Mouse (Mus musculus): Measurements from ENCODE around the gene Rorb.

Rorb gene

DNA sequence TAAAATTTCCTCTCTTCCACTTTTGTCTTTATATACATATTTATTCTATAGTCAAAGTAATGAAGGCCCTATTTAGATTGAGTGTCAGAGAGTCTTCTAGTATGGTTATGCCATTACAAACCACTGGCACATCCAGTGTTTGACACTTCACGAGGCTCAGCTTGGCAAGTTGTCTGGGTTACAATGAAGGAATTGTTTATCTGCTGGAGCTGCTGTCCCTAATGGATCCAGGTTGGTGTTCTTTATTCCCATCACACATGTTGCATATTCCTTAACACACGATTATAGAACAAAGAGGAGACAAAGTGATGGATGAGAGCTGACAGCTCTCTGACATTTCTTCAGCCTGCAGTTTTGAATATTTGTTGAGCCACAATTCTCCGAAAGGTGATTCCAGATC lies 77.0 kb downstream of the Rorb start:
- no peak for DNase-seq (ENCODE audit: low spot score in 2 of 2)

DNA sequence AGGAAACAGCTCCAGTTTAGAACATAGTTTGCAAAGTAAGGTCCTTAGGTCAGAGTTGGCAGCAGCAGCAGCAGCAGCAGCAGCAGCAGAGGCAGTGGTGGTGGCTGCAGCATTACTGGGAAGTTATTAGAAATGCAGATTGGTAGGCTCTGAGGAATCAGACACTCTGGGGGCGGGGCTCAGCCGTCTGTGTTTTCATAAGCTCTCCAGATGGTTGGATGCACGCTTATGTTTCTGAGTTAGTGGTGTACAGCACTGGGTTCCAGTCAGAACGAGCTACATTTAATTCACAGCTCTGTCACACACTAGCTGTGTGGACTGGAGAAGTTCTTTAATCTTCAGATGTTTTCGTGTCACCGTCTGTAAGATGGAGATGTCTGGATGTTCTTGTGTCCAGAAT lies 105.9 kb downstream of the Rorb start:
- no peak for DNase-seq (ENCODE audit: low spot score in 2 of 2)

DNA sequence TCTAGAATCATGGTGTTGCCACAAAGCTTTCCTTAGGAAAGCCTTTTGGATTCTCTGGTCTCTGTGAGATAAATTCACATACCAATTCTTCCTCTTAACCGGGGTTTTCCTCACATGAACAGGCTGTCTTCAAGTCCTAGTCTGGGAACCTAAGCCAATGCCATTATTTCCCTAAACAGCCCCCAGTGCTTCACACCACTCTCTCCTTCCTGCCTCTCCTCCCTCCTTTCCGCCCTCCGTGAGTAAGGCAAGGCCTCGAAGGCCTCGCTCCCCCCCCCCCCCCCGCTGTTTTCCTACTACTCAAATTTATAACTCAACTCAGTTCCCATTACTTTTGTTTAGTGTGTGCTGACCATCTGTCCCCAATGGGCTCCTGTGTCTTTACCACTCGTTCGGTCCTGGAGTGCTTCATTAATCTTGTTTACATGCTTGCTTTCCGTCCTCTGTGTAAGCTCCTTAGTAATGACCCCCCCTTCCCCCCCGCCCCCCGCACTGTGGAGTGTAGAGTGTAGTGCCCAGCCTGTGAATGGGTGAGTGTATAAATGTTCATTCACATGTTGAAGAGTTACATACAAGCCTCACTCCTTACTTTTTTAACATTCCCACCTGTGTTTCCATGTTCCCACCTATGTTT lies 106.9 kb downstream of the Rorb start:
- DNase-seq (ENCODE audit: low spot score in 2 of 2) = no peak

DNA sequence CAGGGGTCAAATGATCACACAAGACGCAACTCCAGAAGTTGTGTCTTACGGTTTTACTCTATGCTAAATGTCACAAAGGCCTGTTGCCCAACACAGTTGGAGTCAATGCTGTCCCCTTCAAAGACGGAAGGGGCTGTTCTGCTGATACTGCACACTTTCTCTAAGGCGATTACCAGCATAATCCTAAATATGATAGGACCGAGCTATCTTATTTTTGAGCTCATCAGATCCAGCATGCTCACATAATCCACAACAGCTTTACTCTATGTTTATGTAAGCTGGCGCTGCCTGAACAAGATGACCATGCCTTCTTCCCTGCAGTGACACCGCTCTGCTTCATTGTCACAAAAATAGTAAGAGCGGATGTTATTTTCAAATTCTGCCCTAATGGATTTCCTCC lies 112.0 kb downstream of the Rorb start:
- no peak for DNase-seq (ENCODE audit: low spot score in 2 of 2)

DNA sequence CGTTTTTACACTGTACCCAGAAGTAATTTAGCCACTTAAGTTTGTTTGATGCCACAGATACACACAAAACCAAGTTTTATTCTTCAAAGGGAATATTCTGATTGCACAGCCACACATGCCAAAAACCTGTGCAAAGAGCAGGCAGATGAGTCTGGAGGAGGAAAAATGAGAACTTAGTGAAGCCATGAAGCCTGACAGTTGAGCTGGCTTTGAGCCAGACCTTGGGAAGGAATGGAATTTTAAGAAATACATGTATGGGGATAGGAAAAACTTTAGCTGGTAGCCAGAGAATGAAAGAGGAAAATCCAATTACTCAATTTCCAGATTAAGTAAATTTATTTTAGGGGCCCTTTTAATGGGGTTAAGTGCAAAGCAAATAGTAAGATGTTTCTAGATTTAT lies 113.3 kb downstream of the Rorb start:
- no peak for DNase-seq (ENCODE audit: low spot score in 2 of 2)

DNA sequence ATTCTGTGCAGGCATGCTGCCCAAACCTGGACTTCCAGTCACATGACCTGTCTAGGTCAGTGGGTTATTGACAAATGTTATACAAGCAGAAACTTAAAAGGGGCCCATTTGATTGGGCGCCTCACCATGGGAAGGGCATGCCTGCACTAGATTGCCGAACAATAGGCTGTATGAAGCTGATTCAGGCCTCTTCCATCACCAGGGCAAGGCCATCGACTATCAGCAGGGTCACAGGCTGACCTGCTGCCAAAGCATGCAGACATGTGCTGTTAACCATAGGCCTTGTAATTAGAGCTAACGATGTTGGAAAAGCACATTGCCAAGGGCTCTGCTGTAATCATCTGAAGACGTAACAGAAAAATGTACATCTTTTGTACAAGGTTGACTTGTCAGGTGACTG lies 131.0 kb downstream of the Rorb start:
- DNase-seq (ENCODE audit: low spot score in 2 of 2) = no peak

DNA sequence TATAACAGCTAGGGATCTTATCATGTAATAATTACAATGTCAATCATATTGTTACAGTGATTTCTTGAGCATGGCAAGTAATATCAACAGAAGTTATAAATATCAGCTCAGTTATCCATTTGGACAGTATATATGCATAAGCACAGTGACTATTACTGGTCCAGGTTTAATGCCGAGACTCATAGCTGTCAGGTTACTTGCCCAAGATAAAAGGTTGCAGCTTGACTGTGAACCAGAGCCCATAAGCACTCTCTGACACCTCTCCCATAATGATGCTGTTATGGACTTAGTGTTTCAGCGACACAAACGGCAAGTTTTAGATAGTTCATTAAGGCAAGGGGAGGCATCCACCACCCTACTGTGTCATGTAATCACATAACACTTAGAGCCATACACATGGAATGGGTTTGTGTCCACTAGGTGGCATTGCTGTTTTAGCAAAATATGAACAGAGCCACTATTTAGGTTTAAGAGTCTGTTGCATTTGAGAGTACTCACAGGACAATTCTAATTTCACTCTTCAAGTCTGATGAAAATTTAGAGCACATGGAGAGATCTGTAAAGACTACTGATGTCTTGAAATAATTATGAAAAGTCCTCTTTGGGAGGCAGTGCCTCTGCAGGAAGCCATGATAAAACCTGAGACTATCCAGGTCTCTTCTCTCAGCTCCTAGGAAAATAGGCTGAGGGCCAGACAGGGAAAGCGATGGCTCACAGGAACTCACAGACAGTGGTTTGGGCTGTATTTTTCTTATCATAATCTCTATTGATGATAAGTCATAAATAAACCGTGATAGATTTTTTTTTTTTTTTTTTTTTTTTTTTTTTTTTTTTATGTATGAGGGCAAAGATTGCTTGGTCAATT lies 136.0 kb downstream of the Rorb start:
- no peak for DNase-seq (ENCODE audit: low spot score in 2 of 2)

DNA sequence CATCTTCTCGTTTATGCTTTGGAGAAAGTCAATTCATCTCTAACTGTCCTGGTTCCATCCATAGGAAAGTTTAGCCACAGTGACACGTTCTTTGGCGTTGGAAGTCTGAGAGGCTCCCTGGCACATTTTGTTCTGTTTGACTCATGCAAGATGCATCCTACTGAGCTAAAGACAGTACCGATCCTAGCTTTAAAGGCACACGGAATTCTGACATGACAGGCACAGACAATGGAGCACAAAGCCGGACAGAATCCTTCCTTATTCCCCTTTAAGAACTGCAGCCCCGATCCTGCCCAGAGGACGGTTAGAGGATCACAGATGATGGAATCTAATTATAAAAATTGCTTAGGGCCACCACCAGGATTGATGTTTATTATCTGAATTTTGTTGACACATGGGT lies 141.6 kb downstream of the Rorb start:
- DNase-seq (ENCODE audit: low spot score in 2 of 2) = no peak

DNA sequence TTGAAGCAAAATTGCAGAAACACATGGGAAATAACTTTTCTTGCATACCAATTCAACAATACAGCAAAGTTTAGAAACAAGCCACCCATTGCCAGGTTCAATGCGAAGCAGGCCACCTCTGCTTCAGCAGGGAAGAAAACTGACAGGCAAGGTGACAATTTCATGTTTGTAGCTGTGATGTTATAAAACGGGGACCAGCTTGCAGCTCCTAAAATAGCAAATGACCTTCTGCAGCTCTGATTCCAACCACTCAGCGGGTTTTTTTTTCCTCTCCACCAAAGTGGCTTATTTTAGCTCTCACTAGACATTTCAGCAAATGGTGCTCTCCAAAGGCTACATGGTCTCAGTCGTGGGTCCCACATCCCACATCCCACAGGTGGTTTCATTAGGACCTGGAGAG lies 143.7 kb downstream of the Rorb start:
- DNase-seq (ENCODE audit: low spot score in 2 of 2) = no peak

DNA sequence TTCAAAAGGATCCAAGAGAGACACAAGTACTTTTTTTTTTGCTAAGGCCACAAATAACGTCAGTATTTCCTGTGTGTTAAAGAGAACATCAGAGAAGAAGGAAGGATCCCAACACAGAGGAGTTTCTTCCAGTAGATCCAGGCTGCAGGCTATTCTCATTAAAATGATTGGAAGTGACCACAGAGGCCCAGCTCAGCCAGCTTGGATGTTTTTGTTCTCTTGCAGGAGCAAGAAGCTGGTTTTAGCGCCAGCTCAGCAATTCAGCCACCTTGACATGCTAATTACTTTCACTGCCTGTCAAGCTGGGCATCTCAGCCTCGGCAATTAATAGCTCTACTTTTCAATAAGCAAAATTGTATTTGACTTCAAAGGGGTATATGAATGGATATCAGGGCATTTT lies 151.1 kb downstream of the Rorb start:
- no peak for DNase-seq (ENCODE audit: low spot score in 2 of 2)

DNA sequence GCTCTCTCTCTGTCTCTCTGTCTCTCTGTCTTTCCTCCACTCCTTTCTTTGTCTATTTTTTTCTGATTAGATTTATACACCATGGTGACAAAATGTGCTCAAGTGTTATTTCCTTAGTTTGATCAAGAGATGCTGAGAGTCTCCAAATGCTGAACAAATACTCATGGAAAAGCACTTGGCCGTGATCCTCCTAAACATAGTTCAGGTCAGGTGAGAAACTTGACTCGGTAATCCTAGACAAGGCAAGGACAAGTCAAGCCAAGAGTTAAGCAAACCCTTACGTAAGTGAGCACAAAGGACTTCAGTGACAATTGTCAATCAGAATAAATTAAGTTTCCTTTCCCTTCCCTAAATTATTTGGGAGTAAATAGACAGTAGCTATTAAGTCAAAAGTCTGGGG lies 158.2 kb downstream of the Rorb start:
- DNase-seq (ENCODE audit: low spot score in 2 of 2) = no peak

DNA sequence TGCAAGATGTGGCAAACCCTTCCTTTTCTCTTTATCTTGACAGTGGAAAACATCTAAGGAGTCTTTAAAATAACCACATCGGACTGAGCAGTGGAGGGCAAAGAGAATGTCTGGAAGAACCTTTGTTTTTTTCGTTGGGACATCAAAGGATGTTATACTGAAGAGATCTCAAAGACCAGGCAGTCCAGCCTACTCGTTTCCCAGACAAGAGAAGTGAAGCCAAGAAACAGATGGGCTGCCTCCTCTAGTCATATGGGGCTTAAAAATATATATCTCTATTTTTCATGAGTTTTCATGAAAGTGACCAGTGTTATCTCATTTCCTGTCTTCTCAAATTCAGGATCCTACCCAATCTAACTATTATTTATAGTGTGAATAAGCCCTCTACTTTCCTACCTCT lies 163.8 kb downstream of the Rorb start:
- DNase-seq (ENCODE audit: low spot score in 2 of 2) = no peak

DNA sequence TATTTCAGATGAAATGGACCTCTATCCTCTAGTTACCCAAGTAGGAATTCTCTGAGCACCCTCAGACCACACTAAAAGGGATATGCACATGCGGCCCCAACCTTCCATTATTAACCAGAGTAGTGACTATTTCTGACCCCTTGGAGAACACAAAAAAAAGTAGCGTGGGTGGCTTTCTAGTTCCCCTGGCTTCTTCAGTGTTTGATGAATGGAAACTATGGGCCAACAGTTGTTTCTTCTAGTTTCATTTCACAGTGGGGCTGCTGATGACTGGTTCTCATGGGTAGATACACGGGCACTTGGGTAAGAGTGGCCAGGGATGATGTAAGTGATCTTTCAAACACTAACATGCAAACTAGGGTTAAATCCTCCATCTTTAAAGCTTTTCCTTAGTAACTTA lies 165.7 kb downstream of the Rorb start:
- DNase-seq (ENCODE audit: low spot score in 2 of 2) = no peak

DNA sequence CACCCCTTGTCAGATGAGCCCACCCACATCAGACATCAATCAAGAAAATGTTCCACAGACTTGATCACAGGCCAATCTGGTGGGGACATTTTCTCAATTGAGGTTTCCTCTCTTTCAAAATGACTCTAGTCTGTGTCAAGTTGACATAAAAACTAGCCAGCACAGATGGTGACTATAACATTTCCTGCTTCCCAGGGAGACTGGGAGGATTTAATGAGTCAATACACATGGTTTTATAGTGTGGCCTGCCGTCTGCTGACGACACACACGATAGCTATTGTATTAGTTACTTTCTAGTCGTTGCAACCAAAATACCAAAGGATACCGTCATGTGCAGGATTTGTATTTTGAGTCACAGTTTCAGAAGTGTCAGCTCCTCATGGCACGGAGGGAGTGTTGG lies 169.6 kb downstream of the Rorb start:
- no peak for DNase-seq (ENCODE audit: low spot score in 2 of 2)

DNA sequence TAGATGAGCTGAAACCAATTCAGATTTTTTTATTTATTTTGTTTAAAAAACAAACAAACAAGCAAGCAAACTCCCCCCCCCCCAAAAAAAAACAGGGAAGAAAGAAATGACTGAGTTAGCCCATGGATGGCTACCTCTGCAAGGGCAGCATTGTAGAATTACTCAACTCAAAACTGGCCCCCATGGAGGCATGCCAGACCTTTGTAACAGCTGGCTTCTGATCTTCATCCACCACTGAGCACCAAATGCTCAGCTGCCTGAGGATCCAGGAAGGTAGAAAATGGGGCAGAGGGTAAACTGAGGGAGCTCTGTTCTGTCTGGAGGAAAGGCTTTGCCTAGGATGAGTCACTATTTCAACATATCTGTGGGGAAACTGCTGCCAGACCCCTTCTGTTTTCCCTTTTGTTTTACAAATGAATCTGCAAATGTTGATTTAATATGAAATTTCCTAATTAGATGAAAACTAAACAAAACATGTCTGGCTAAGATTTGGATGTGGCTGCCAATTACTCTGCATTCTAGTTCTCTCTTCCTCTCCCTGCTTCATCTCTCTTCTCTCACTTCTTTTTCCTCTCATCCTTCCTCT lies 199.1 kb downstream of the Rorb start:
- DNase-seq (ENCODE audit: low spot score in 2 of 2) = no peak

DNA sequence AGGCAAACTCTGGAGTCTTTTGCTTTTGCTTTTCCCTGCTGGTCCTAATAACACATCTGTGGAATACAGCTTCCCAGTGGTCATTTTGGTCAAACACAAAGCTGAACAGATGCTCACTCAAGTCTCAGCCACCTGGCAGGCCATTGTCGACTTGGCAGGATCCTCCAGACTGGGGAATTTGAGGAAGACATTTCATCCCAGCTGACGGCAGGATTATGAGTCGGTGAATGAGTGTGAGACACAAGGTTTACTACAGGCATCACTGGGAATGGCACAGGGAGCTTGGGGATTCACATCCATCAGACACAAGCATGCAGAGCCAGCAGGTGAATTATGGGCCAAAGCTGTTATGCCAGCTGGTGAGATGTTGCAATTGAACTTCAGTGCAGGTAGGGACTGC lies 201.4 kb downstream of the Rorb start:
- DNase-seq (ENCODE audit: low spot score in 2 of 2) = no peak

DNA sequence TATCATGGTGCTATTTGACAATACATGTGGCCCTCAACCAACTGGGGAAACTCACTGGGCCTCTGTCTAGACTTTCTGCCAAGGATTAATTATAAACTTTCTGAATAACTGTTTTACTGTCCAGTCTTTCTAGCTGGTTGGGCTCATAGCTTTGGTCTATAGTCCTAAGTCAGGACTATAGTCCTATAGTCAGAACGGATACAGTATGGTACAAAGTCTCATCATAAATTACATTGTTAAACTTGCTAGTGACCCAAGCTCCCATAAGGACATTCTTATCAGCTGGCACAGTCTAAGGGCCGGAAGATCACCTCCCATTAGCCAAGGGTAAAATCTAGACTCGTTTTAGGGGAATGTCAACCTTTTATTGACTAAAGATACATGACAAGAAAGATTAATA lies 205.5 kb downstream of the Rorb start:
- DNase-seq (ENCODE audit: low spot score in 2 of 2) = no peak

DNA sequence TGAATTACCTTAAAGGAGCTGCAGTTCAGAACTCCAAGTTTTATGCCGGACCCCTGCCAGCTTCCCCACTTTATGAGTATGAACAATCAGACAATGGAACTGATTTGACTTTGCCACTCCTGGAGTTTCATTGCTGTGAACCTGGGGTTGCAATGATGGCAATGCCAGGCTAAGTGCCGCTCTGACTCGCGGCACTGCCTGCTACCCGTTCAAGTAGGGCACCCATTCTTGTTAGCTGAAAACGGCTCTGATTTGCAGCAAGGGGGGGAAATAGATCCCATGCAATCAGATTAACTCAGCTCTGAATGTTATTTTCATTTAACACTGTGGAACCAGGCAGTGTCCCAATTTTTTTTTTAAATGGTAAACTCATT lies 208.3 kb downstream of the Rorb start:
- no peak for DNase-seq (ENCODE audit: low spot score in 2 of 2)

DNA sequence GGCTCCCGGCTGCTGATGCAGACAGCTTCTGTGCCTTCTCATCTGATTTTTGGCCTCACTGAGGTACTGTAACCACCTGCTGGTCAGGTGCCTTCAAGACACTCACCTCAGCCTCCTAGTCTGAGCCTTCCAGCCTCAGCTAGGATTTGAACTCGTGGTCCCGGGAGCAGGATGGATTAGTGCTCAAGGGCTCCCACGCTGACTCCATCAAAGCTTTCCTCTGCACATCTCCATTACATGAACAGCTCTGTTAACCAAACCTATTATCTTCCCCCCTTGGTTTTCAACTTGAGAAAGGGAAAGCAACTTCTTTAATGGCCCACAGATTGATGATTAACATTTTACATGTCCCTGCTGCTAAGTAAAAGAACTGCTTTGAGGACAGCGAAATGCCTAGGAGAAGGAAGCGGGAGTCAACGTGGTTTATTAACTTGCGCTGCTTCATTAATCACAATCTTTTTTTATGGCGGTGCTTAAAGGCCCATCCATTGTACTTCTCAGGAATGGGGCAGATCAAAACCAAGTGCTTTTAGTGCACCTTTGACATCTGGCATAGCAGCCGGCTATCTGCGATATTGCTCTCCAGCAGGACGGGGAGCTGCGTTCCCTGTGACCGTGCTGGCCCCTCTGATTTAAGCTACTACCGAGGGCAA lies 208.8 kb downstream of the Rorb start:
- DNase-seq (ENCODE audit: low spot score in 2 of 2) = no peak

DNA sequence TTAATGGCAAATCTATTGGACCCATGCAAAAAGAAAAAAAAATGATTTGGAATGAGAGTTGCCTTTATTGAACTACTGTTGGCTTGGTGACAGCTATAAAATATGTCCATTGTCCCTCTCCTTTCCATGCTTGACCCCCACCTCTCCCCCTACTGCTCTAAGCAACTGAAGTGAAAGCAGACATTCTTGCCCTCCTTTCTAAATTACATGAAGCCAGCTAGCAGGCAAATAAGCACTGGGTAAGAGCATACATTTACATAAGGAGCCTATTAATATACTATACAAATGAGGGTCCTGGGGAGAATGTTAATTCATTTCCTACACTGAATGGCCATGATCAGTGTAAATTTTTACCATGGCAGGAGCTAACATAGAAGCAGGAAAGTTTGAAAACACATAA lies 212.8 kb downstream of the Rorb start:
- no peak for DNase-seq (ENCODE audit: low spot score in 2 of 2)

DNA sequence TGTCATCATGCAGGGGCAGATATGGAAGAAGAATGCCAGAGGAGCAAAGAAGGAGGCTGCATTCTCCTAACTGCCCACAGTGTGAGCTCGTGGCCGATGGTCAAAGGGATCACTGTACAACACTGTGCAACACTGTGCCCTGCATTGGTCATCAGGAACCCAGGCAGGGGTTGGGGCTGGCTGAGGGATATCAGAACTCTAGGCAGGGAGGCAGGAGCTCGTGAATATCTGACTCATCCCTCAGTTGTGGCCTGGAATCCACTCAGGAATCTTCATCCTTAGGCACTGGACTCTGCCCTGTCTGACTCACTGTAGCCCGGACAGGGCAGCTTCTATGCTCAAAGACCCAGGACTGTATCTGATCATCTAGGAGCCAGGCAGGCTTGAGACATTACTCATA lies 220.8 kb downstream of the Rorb start:
- DNase-seq (ENCODE audit: low spot score in 2 of 2) = no peak

DNA sequence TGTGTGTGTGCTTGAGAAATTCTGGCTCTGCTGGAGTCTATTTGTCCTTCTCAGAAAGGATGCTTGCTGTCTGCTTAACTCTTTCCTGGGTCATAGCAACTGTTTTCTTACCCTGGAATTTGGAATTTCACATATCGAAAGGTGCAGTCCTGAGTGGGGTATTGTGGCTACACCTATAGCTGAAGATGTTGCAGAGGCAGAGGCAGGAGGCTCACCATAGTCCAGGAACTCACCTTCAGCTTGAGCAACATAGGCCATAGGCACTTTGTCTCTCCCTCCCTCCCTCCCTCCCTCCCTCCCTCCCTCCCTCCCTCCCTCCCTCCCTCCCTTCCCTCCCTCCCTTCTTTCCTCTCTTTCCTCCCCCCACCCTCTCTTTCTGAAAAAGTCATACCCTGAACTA lies 221.4 kb downstream of the Rorb start:
- DNase-seq (ENCODE audit: low spot score in 2 of 2) = no peak

DNA sequence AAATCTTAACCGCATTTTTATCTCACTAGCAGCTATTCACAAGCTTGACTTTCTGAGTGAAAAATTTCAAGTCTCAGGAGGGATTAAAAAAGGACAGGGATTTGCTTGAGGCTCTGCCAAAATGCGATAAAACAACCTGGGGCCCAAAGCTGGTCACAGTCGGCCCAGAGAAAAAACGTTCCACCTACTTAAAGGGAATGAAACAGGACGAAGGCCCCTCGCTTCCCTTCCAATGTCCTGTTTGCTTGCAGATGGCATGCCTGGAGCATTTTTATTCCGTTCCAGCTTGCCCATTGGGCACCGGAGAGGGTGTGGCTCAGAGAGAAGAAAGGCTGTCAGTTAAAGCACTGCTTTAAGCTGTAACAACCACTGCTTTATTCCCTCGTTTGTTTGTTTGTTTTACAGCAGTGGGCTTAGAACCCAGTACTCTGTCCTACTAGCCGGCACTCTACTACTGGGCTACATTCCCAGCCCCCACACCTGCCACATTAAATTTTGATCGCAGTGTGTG lies 221.8 kb downstream of the Rorb start:
- DNase-seq (ENCODE audit: low spot score in 2 of 2) = no peak

Measured in heart, adult 9 months (tissue).